Mouse (Mus musculus) thymus, adult 2 months (tissue): Measurements from ENCODE around the gene Lyl1.

Experiments
- CTCF ChIP-seq: fragments of 200-500 bp; IDR thresholded peaks from 2 replicates; pipeline ENCODE4 v1.5.1; 2012; ENCODE audit warnings: mild to moderate bottlenecking, control low read depth, low read length, moderate library complexity, borderline replicate concordance; ENCODE audit not compliant: control insufficient read depth, poor library complexity, insufficient read depth; ENCODE audit errors: extremely low read depth
- POLR2A ChIP-seq: fragments of 200-500 bp; IDR thresholded peaks from 2 replicates; pipeline ENCODE4 v1.6.1; 2012; ENCODE audit warnings: mild to moderate bottlenecking, low read length, control low read depth, moderate library complexity; ENCODE audit not compliant: control insufficient read depth, poor library complexity, insufficient read depth; ENCODE audit errors: extremely low read depth

DNA sequence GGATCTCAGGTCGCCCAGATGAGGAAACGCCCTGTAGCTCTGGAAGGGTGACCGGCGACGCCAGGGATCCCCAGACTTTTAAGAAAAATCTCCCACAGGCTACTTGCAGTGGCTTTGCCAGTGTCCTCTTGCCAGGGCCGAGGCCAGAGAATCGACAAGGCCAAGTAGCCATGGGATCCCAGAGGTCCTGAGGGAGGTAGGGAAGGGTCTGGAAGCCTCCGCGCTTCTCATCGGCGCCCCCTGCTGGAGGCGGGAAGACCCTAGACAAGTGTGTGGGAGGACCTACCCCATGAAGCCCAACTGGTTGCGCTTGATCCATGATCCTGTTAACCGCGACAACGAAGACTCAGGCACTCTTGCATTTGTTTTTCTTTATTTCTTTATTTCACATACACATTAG, 3.1 kb downstream of the Lyl1 start:
- peak; percentile 96 for TF ChIP-seq CTCF
- TF ChIP-seq POLR2A: no peak
